Mouse (Mus musculus) small intestine, adult 10 weeks (tissue): ENCODE results near the gene Pfn1. TPM values are rescaled to one million over a fixed set of nuclear protein-coding genes. Genes with fewer than 3 reads are reported as not detected.

Experiments used
- polyA plus RNA-seq: library from polyadenylated mRNA; stranded (reverse); fragments of 350-450 nt; fragmentation: Illumina TruSeq; extraction: RNeasy Lipid Tissue Mini Kit (QIAGEN cat#74804); gene quantifications from one replicate; pipeline ENCODE4 v1.2.3, GENCODE M21; 2014; ENCODE audit warnings: low replicate concordance

Pfn1 gene
- polyA plus RNA-seq: 99.8 TPM

GRCm38 (mm10) chr11:70654198-70654922 lies at the start of gene Pfn1:
TSS of gene Pfn1 (minus strand) at chr11:70654644.

GRCm38 (mm10) chr11:70699722-70700556 lies 45.5 kb upstream of the Pfn1 start, which contains the start of the genes Inca1 and Kif1c:
TSS of gene Inca1 (minus strand) at chr11:70700155.
TSS of gene Kif1c (plus strand) at chr11:70700548.

GRCm38 (mm10) chr11:70687601-70688199 lies 33.3 kb upstream of the Pfn1 start, which contains the start of gene Camta2:
TSS of gene Camta2 (minus strand) at chr11:70688105.

GRCm38 (mm10) chr11:70668771-70669505 lies 14.5 kb upstream of the Pfn1 start, which contains the start of gene Spag7:
TSS of gene Spag7 (minus strand) at chr11:70669416.

GRCm38 (mm10) chr11:70656964-70657363 lies 2.5 kb upstream of the Pfn1 start, which contains the start of gene Eno3:
TSS of gene Eno3 (plus strand) at chr11:70657202.

GRCm38 (mm10) chr11:70646691-70647650 lies 7.5 kb downstream of the Pfn1 start, which contains the start of the genes Rnf167 and Slc25a11:
TSS of gene Rnf167 (plus strand) at chr11:70647235.
TSS of gene Slc25a11 (minus strand) at chr11:70647479.

GRCm38 (mm10) chr11:70638714-70639278 lies 15.6 kb downstream of the Pfn1 start, which contains the start of gene Gp1ba:
TSS of gene Gp1ba (plus strand) at chr11:70639122.

GRCm38 (mm10) chr11:70619101-70619500 lies 35.3 kb downstream of the Pfn1 start, which contains the start of gene Chrne:
TSS of gene Chrne (minus strand) at chr11:70619216.

GRCm38 (mm10) chr11:70615516-70616093 lies 38.8 kb downstream of the Pfn1 start, which contains the start of gene 4930544D05Rik:
TSS of gene 4930544D05Rik (plus strand) at chr11:70615848.

Other genes with a start within 250 kb of the Pfn1 start
- 4.5 TPM for gene Pelp1, start 244.6 kb downstream of the Pfn1 start, polyA plus RNA-seq
- 0.41 TPM for gene Arrb2, start 222.0 kb downstream of the Pfn1 start, polyA plus RNA-seq
- gene Med11, start 202.7 kb downstream of the Pfn1 start, polyA plus RNA-seq: 5.4 TPM
- gene Zmynd15, start 195.2 kb downstream of the Pfn1 start, polyA plus RNA-seq: 0.78 TPM
- 16.5 TPM for gene Cxcl16, start 194.7 kb downstream of the Pfn1 start, polyA plus RNA-seq
- 293 TPM for gene Tm4sf5, start 149.4 kb downstream of the Pfn1 start, polyA plus RNA-seq
- not detected for gene Vmo1, start 140.0 kb downstream of the Pfn1 start, polyA plus RNA-seq
- gene Gltpd2, start 135.4 kb downstream of the Pfn1 start, polyA plus RNA-seq: not detected
- 13.2 TPM for gene Psmb6, start 129.3 kb downstream of the Pfn1 start, polyA plus RNA-seq
- not detected for gene Gm40193, start 121.7 kb downstream of the Pfn1 start, polyA plus RNA-seq
- gene Pld2, start 114.6 kb downstream of the Pfn1 start, polyA plus RNA-seq: 1.3 TPM
- 1.6 TPM for gene Mink1, start 91.8 kb downstream of the Pfn1 start, polyA plus RNA-seq
- not detected for gene 4930544D05Rik, start 38.8 kb downstream of the Pfn1 start, polyA plus RNA-seq
- gene Chrne, start 35.4 kb downstream of the Pfn1 start, polyA plus RNA-seq: not detected
- gene Gp1ba, start 15.5 kb downstream of the Pfn1 start, polyA plus RNA-seq: not detected
- 43.6 TPM for gene Rnf167, start 7.4 kb downstream of the Pfn1 start, polyA plus RNA-seq
- gene Slc25a11, start 7.2 kb downstream of the Pfn1 start, polyA plus RNA-seq: 31.8 TPM
- gene Eno3, start 2.6 kb upstream of the Pfn1 start, polyA plus RNA-seq: 0.74 TPM
- 11.3 TPM for gene Spag7, start 14.8 kb upstream of the Pfn1 start, polyA plus RNA-seq
- gene Camta2, start 33.5 kb upstream of the Pfn1 start, polyA plus RNA-seq: 0.85 TPM
- gene Inca1, start 45.5 kb upstream of the Pfn1 start, polyA plus RNA-seq: not detected
- 14.5 TPM for gene Kif1c, start 45.9 kb upstream of the Pfn1 start, polyA plus RNA-seq
- 1.6 TPM for gene Zfp3, start 109.6 kb upstream of the Pfn1 start, polyA plus RNA-seq
- gene Scimp, start 157.9 kb upstream of the Pfn1 start, polyA plus RNA-seq: 1.6 TPM
- 45.4 TPM for gene Rabep1, start 190.1 kb upstream of the Pfn1 start, polyA plus RNA-seq